Mouse (Mus musculus) c-Kit-positive CD71-negative TER-119-negative erythroid progenitor cells, embryonic 14.5 days (primary cell): ENCODE data around the gene Tshz3.

Experiments used
- DNase-seq: peaks from one replicate; pipeline ENCODE4 v3.0.0-alpha.2; 2013; ENCODE audit warnings: low read depth

The Tshz3 gene

GRCm38 (mm10) chr7:36697856-36698588, at the start of gene Tshz3:
Gene Tshz3, plus strand, starts transcription at chr7:36698118.
- no peak for DNase-seq

- DNase-seq = no peak
These were observed 42.0 kb upstream of the Tshz3 start for GRCm38 (mm10) chr7:36655931-36656330.

GRCm38 (mm10) chr7:36656401-36656800, 41.5 kb upstream of the Tshz3 start:
- no peak for DNase-seq

GRCm38 (mm10) chr7:36658331-36658730, 39.6 kb upstream of the Tshz3 start:
- no peak for DNase-seq

- DNase-seq = no peak
These were observed 38.7 kb upstream of the Tshz3 start for GRCm38 (mm10) chr7:36659265-36659664.

GRCm38 (mm10) chr7:36660654-36661053, 37.3 kb upstream of the Tshz3 start:
- DNase-seq = no peak

- no peak for DNase-seq
These were observed 34.5 kb upstream of the Tshz3 start for GRCm38 (mm10) chr7:36663431-36663830.

- DNase-seq = peak; percentile 19
These were observed 30.2 kb upstream of the Tshz3 start for GRCm38 (mm10) chr7:36667767-36668166.

GRCm38 (mm10) chr7:36678031-36678430, 19.9 kb upstream of the Tshz3 start:
- no peak for DNase-seq

GRCm38 (mm10) chr7:36678510-36678909, 19.4 kb upstream of the Tshz3 start:
- no peak for DNase-seq

GRCm38 (mm10) chr7:36679031-36679618, 18.8 kb upstream of the Tshz3 start:
- DNase-seq = no peak

GRCm38 (mm10) chr7:36679866-36680458, 18.0 kb upstream of the Tshz3 start:
- no peak for DNase-seq

- no peak for DNase-seq
These were observed 10.4 kb upstream of the Tshz3 start for GRCm38 (mm10) chr7:36687508-36687907.

GRCm38 (mm10) chr7:36689049-36689793, 8.7 kb upstream of the Tshz3 start:
- DNase-seq = no peak

- DNase-seq = no peak
These were observed 7.4 kb upstream of the Tshz3 start for GRCm38 (mm10) chr7:36690551-36690950.

- no peak for DNase-seq
These were observed 6.3 kb upstream of the Tshz3 start for GRCm38 (mm10) chr7:36691617-36692016.

GRCm38 (mm10) chr7:36692381-36692780, 5.5 kb upstream of the Tshz3 start:
- DNase-seq = no peak

GRCm38 (mm10) chr7:36693081-36693480, 4.8 kb upstream of the Tshz3 start:
- DNase-seq = no peak

GRCm38 (mm10) chr7:36694642-36695191, 3.2 kb upstream of the Tshz3 start:
- DNase-seq = no peak

GRCm38 (mm10) chr7:36695276-36695675, 2.6 kb upstream of the Tshz3 start:
- DNase-seq = no peak

- DNase-seq = no peak
These were observed 2.1 kb upstream of the Tshz3 start for GRCm38 (mm10) chr7:36695791-36696241.

- no peak for DNase-seq
These were observed 1.4 kb upstream of the Tshz3 start for GRCm38 (mm10) chr7:36696406-36697117.
